Mouse (Mus musculus) liver, embryonic 14 days (tissue): ENCODE data around the gene 1700024G13Rik. TPM values are rescaled to one million over a fixed set of nuclear protein-coding genes. Genes with fewer than 3 reads are reported as not detected.

Experiments
- polyA plus RNA-seq: library from polyadenylated mRNA; depleted of rRNA; stranded (reverse); fragments of >200 nt; gene quantifications from 2 replicates; pipeline ENCODE4 v1.2.3, GENCODE M21; 2012; rRNA removed

The 1700024G13Rik gene
- polyA plus RNA-seq: not detected in 2 replicates

GRCm38 (mm10) chr14:32388196-32388595, at the start of gene 1700024G13Rik:
1700024G13Rik (minus strand) TSS chr14:32388391.

Other genes starting within 250 kb of the 1700024G13Rik start
- 0.15 and 0.27 TPM in 2 replicates for gene Msmb, start 246.4 kb downstream of the 1700024G13Rik start, polyA plus RNA-seq
- 104 and 141 TPM in 2 replicates for gene Ncoa4, start 228.5 kb downstream of the 1700024G13Rik start, polyA plus RNA-seq
- 90.5 and 100 TPM in 2 replicates for gene Timm23, start 186.5 kb downstream of the 1700024G13Rik start, polyA plus RNA-seq
- 6.6 and 7.1 TPM in 2 replicates for gene Parg, start 186.4 kb downstream of the 1700024G13Rik start, polyA plus RNA-seq
- gene Ogdhl, start 66.4 kb downstream of the 1700024G13Rik start, polyA plus RNA-seq: 0.40 and 0.45 TPM in 2 replicates
- gene Slc18a3, start 76.5 kb upstream of the 1700024G13Rik start, polyA plus RNA-seq: not detected in 2 replicates
- gene Chat, start 77.6 kb upstream of the 1700024G13Rik start, polyA plus RNA-seq: not detected in 2 replicates
- gene Ercc6, start 125.1 kb upstream of the 1700024G13Rik start, polyA plus RNA-seq: 3.5 and 3.9 TPM in 2 replicates
- not detected in 2 replicates for gene Prrxl1, start 211.0 kb upstream of the 1700024G13Rik start, polyA plus RNA-seq